Comparison of ENCODE assay signal across 8 mouse cellular contexts in the genomic region with DNA sequence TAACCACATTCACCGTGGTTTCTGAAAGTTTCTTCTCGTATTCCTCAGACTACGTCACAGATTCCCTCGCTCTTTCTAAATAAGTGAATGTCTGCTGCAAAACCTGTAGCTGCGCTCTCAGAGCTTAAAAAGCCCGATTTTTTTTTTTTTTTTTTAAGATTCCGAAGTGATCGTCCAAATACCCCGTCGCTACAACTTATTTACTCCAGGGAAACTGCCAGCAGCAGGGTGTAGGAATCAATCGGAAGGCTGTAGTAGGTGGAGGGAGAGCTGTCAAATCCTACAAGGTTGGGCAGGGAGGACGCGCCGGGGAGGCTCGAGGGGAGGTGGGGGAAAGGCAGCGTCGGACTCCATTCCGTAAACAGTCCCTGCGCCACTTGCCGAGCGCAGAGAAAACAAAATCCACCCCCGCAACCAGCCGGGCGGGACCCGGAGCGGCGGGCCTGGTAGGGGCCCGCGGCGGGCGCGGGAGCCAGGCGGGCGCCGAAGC. TPM values are rescaled to one million over a fixed set of nuclear protein-coding genes. Genes with fewer than 3 reads are reported as not detected.
DNase-seq lines count a peak whose midpoint lies in the region; ATAC-seq lines count a peak whose summit lies in the region.

No protein-coding gene starts in this region.

- intact Hi-C loops in heart, postnatal 10 days (cut with DNase I) = loop anchor here (2.0 to 10.0 kb wide), 3 partner anchors 84 to 684 kb away; no protein-coding TSS in a partner anchor

- peak overlapping the region; percentile 99 for H3K4me3 ChIP-seq in forebrain, embryonic 10.5 days

- H3K9me3 ChIP-seq in forebrain, embryonic 10.5 days = no peaks in the 10 kb centered on the region

- H3K27me3 ChIP-seq in forebrain, embryonic 10.5 days (ENCODE audit: poor library complexity, severe bottlenecking) = peaks cover 3% of the 10 kb centered on the region; the same call in 1 of the 2 replicates

- H3K27ac ChIP-seq in forebrain, embryonic 10.5 days = peak overlapping the region; percentile 98

- ATAC-seq in megakaryocyte-erythroid progenitor cell, adult 5-6 weeks (replicated peaks; ENCODE audit: low FRiP score, low TSS enrichment, poor library complexity, severe bottlenecking) = no peak

- peaks cover 28% of the 10 kb centered on the region for H3K4me1 ChIP-seq in forebrain, embryonic 10.5 days

- 1% methylated on average over 34 of the region's 35 CpGs for WGBS in forebrain, embryonic 10.5 days

- peak; percentile 71 for DNase-seq in Muller cell, postnatal 12 days (ENCODE audit: inconsistent ontology term)
- DNase-seq in c-Kit-negative CD71-positive TER-119-positive erythroid progenitor cells, embryonic 14.5 days (ENCODE audit: low read depth, low spot score) = peak; percentile 43
- peak; percentile 57 for DNase-seq in forebrain, embryonic 10.5 days (ENCODE audit: extremely low spot score, low spot score)
- peak; percentile 64 to 70 for DNase-seq in heart, postnatal 10 days
- DNase-seq in layer of hippocampus, adult 8-10 months (ENCODE audit: low spot score in 2 of 2) = peak; percentile 39 to 45
- DNase-seq in lung, postnatal 14 days = peak; percentile 54
- peak; percentile 66 to 70 for DNase-seq in right cerebral cortex, postnatal 10 days (ENCODE audit: low spot score in 2 of 2)

- H3K36me3 ChIP-seq in forebrain, embryonic 10.5 days (replicated peaks) = peaks cover 39% of the 10 kb centered on the region

RNA-seq across cellular contexts. Expression of a gene that starts 0.5 kb away (rescaled TPM):
- 58.2 and 60.4 TPM in 2 replicates for polyA plus RNA-seq in forebrain, embryonic 10.5 days (2016; fragmentation: Nextera tagmentation; extraction: Ambion mirVana)
- 10 to 100 TPM; 55.6 to 60.3 TPM for total RNA-seq in heart, postnatal 10 days (2021)
- total RNA-seq in layer of hippocampus, adult 8-10 months (2022) = 10 to 100 TPM; 56.7 to 73.3 (median 59.7) TPM
- 69.1 and 82.5 TPM in 2 replicates for total RNA-seq in megakaryocyte-erythroid progenitor cell, adult 5-6 weeks (2014; fragmentation: Nextera tagmentation)
- 68.8 and 87.4 TPM in 2 replicates for total RNA-seq in megakaryocyte-erythroid progenitor cell, adult 5-6 weeks (2017)

RNA-seq across cellular contexts. Expression of a gene that starts 0.5 kb away (rescaled TPM):
- 69.5 and 76.4 TPM in 2 replicates for polyA plus RNA-seq in forebrain, embryonic 10.5 days (2016; fragmentation: Nextera tagmentation; extraction: Ambion mirVana)
- total RNA-seq in heart, postnatal 10 days (2021) = 10 to 100 TPM; 47.4 to 52.6 TPM
- 10 to 100 TPM; 62.6 to 74.5 (median 69.3) TPM for total RNA-seq in layer of hippocampus, adult 8-10 months (2022)
- 68.0 and 79.2 TPM in 2 replicates for total RNA-seq in megakaryocyte-erythroid progenitor cell, adult 5-6 weeks (2014; fragmentation: Nextera tagmentation)
- 63.6 and 119 TPM in 2 replicates for total RNA-seq in megakaryocyte-erythroid progenitor cell, adult 5-6 weeks (2017)
